Mouse (Mus musculus) CH12.LX (cell line): ENCODE measurements at regions not wholly inside any gene's neighbourhood (a gene's known extent, or its start where the extent isn't known, plus 50 kb on each side); places are given as distances from the start of the nearest gene placed in this dataset.

Source experiments
- DNase-seq: peaks from one replicate; pipeline ENCODE4 v3.0.0-alpha.2; 2013; ENCODE audit errors: extremely low read depth
- H3K27ac ChIP-seq: 2 replicates; pipeline ENCODE4 v1.5.1; 2012; ENCODE audit warnings: low read depth, mild to moderate bottlenecking, control low read depth, moderate library complexity; ENCODE audit not compliant: insufficient read depth
- H3K27me3 ChIP-seq: replicated peaks from 2 replicates; pipeline ENCODE3; 2012; ENCODE audit warnings: inconsistent platforms
- H3K36me3 ChIP-seq, 2 experiments: replicated peaks in 1 of 2; 2 replicates each; pipeline versions ENCODE3 to v1.6.1; 2012; ENCODE audit warnings: inconsistent platforms in 1 of 2, low read length in 1 of 2, mild to moderate bottlenecking in 1 of 2, mixed read lengths in 1 of 2, moderate library complexity in 1 of 2; ENCODE audit not compliant: control insufficient read depth in 1 of 2, insufficient read depth in 1 of 2
- H3K4me1 ChIP-seq, 2 experiments: 2 replicates each; pipeline ENCODE4 v1.6.1; 2012; ENCODE audit warnings: inconsistent platforms in 1 of 2, moderate library complexity in 1 of 2; ENCODE audit not compliant: insufficient read depth in 2 of 2, control insufficient read depth in 1 of 2
- H3K4me2 ChIP-seq: 2 replicates; pipeline ENCODE4 v1.6.1; 2012; ENCODE audit warnings: low read depth, mild to moderate bottlenecking, control low read depth; ENCODE audit not compliant: poor library complexity, insufficient read depth, severe bottlenecking
- H3K4me3 ChIP-seq, 3 experiments: fragments of 150-350 bp in 1 of 3; sonication (generic) in 1 of 3; replicated peaks in 1 of 3; 2 replicates each; pipeline versions ENCODE3 to v1.5.1; 2011 to 2012; ENCODE audit warnings: low read depth in 2 of 3, low read length in 2 of 3, mild to moderate bottlenecking in 2 of 3, moderate library complexity in 2 of 3, control low read depth in 1 of 3, improper control_type of control experiment in 1 of 3, inconsistent platforms in 1 of 3, mixed read lengths in 1 of 3; ENCODE audit not compliant: poor library complexity in 1 of 3
- H3K79me2 ChIP-seq: replicated peaks from 2 replicates; pipeline ENCODE4 v1.6.1; 2012; ENCODE audit warnings: mild to moderate bottlenecking, moderate library complexity; ENCODE audit not compliant: control insufficient read depth, poor library complexity, insufficient read depth, severe bottlenecking; ENCODE audit errors: extremely low read depth
- H3K9ac ChIP-seq: 2 replicates; pipeline ENCODE4 v1.6.1; 2012; ENCODE audit warnings: low read depth, mild to moderate bottlenecking, control low read depth, moderate library complexity; ENCODE audit not compliant: insufficient read depth
- H3K9me3 ChIP-seq: replicated peaks from 2 replicates; pipeline ENCODE3; 2012; ENCODE audit warnings: low read length, inconsistent platforms, mixed read lengths
- ETS1 ChIP-seq: conservative IDR thresholded peaks from 2 replicates; pipeline ENCODE4 v1.6.1; 2012; ENCODE audit warnings: low read depth, mild to moderate bottlenecking, inconsistent platforms, low read length, improper control_type of control experiment, moderate library complexity
- POLR2AphosphoS2 ChIP-seq: IDR thresholded peaks from 2 replicates; pipeline ENCODE4 v1.6.1; 2011; ENCODE audit warnings: low read depth, low read length, improper control_type of control experiment
- dilution Hi-C: fragments of 300-500 bp; cut with MboI; formaldehyde crosslinking; loops from 2 replicates; pipeline ENCODE4 v1.14.3; 2020; ENCODE audit warnings: low sequenced_read_pairs; ENCODE audit not compliant: extremely low pct_unique_long_range_greater_than_20kb, extremely low pct_ligation_motif_present
- in situ Hi-C: fragments of 300-500 bp; cut with MboI; formaldehyde crosslinking; loops from 3 replicates; pipeline ENCODE4 v1.14.3; 2019; ENCODE audit warnings: low sequenced_read_pairs, low pct_ligation_motif_present, low pct_unique_long_range_greater_than_20kb, mixed read lengths

GRCm38 (mm10) chr9:63038031-63038430 is 50.3 kb upstream of the Pias1 start:
- H3K79me2 ChIP-seq = no peaks in the 10 kb centered on the region
- no peak overlapping the region for H3K4me3 ChIP-seq
- peak; percentile 6 for DNase-seq
- H3K27me3 ChIP-seq = peaks cover 3% of the 10 kb centered on the region
- TF ChIP-seq POLR2AphosphoS2 (no peak), ETS1 (peak; percentile 29; the same call in 1 of the 2 replicates)
- TF ChIP-seq, all 38 proteins: peak for 1
- no peak overlapping the region for H3K9ac ChIP-seq
- no peaks in the 10 kb centered on the region for H3K36me3 ChIP-seq
- dilution Hi-C loops = no loop called here
- H3K9me3 ChIP-seq = no peaks in the 10 kb centered on the region
- in situ Hi-C loops = no loop called here
- H3K27ac ChIP-seq = no peak overlapping the region
- no peak overlapping the region for H3K4me2 ChIP-seq
- H3K4me1 ChIP-seq = 0 out of 4 replicates have a peak, but pooled peaks cover 0 to 2% of the 10 kb centered on the region in 2 experiments
